Mouse (Mus musculus): ENCODE data around the gene Tbc1d19. TPM values are rescaled to one million over a fixed set of nuclear protein-coding genes. Genes with fewer than 3 reads are reported as not detected.

Tbc1d19 gene
- polyA plus RNA-seq, 2 experiments, result 36.1 to 49.0 TPM

GRCm38 (mm10) chr5:53901406-53901805 lies 92.0 kb downstream of the Tbc1d19 start:
- no peak overlapping the region for H3K4me2 ChIP-seq (replicated peaks; ENCODE audit: low read depth, low read length, severe bottlenecking)
- TF ChIP-seq POLR2A (IDR thresholded peaks at IDR 0.05; ENCODE audit: borderline replicate concordance, extremely low read depth, insufficient read depth, insufficient read length), result no peak
- 0 out of 2 replicates have a peak, but pooled peaks cover 3% of the 10 kb centered on the region for H3K4me1 ChIP-seq (ENCODE audit: control insufficient read depth, insufficient read depth, low read length)
- no peak overlapping the region for H3K4me3 ChIP-seq (replicated peaks; ENCODE audit: low read length)
- H3K27me3 ChIP-seq (ENCODE audit: control insufficient read depth, insufficient read depth, low read length), result no peaks in the 10 kb centered on the region
- no peak overlapping the region for H3K27ac ChIP-seq (replicated peaks; ENCODE audit: low read depth, low read length)
- WGBS, result 28% methylated on average over 9 of the region's 9 CpGs
- ATAC-seq (ENCODE audit: low FRiP score, low read depth) (peak; percentile 74), DNase-seq (ENCODE audit: low spot score) (peak; percentile 49)
- H3K9ac ChIP-seq (ENCODE audit: low read depth, low read length, severe bottlenecking), result no peak overlapping the region
- no peaks in the 10 kb centered on the region for H3K9me3 ChIP-seq (ENCODE audit: control insufficient read depth, low read length)
- H3K36me3 ChIP-seq (ENCODE audit: control insufficient read depth, insufficient read depth, low read length), result peaks cover 20% of the 10 kb centered on the region

DNA sequence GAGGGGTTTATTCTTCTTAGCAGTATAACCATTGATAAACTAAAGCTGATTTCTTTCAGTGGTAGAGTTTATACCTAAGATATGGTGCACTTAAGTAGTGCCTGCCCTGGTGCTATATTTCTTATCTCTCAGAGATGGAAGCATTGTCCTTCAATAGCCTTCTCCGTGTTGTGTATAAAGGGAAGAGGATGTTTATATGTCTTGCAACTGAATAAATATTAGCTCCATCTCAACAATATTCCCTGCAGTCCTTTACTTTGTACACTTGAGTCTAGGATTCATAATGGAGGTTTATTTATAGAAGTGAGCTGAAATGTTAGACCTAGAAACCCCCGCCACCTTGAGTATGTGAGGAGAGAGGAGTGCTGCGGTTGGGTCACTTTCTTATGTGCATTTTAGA lies 93.4 kb downstream of the Tbc1d19 start:
- Histone ChIP-seq H3K27ac (replicated peaks; ENCODE audit: low read depth, low read length) (no peak overlapping the region), H3K4me2 (replicated peaks; ENCODE audit: low read depth, low read length, severe bottlenecking) (no peak overlapping the region), H3K36me3 (ENCODE audit: control insufficient read depth, insufficient read depth, low read length) (peaks cover 20% of the 10 kb centered on the region), H3K9me3 (ENCODE audit: control insufficient read depth, low read length) (no peaks in the 10 kb centered on the region), H3K4me1 (ENCODE audit: control insufficient read depth, insufficient read depth, low read length) (0 out of 2 replicates have a peak, but pooled peaks cover 3% of the 10 kb centered on the region), H3K4me3 (replicated peaks; ENCODE audit: low read length) (no peak overlapping the region), H3K27me3 (ENCODE audit: control insufficient read depth, insufficient read depth, low read length) (no peaks in the 10 kb centered on the region), H3K9ac (ENCODE audit: low read depth, low read length, severe bottlenecking) (no peak overlapping the region)
- ATAC-seq (ENCODE audit: low FRiP score, low read depth), result no peak
- TF ChIP-seq POLR2A (IDR thresholded peaks at IDR 0.05; ENCODE audit: borderline replicate concordance, extremely low read depth, insufficient read depth, insufficient read length), result no peak
- no peak for DNase-seq (ENCODE audit: low spot score)
- WGBS, result 92% methylated on average over 3 of the region's 3 CpGs

GRCm38 (mm10) chr5:53909201-53909600 lies 99.8 kb downstream of the Tbc1d19 start:
- DNase-seq (ENCODE audit: low spot score) (no peak), ATAC-seq (ENCODE audit: low FRiP score, low read depth) (no peak)
- Histone ChIP-seq H3K27ac (replicated peaks; ENCODE audit: low read depth, low read length) (no peak overlapping the region), H3K4me2 (replicated peaks; ENCODE audit: low read depth, low read length, severe bottlenecking) (no peak overlapping the region), H3K4me1 (ENCODE audit: control insufficient read depth, insufficient read depth, low read length) (no peaks in the 10 kb centered on the region), H3K9me3 (ENCODE audit: control insufficient read depth, low read length) (peaks cover 3% of the 10 kb centered on the region; the same call in 1 of the 2 replicates), H3K27me3 (ENCODE audit: control insufficient read depth, insufficient read depth, low read length) (no peaks in the 10 kb centered on the region), H3K4me3 (replicated peaks; ENCODE audit: low read length) (no peak overlapping the region), H3K36me3 (ENCODE audit: control insufficient read depth, insufficient read depth, low read length) (no peaks in the 10 kb centered on the region; the same call in 1 of the 2 replicates), H3K9ac (ENCODE audit: low read depth, low read length, severe bottlenecking) (no peak overlapping the region)
- WGBS, result 95% methylated on average over 3 of the region's 3 CpGs
- no peak for TF ChIP-seq POLR2A (IDR thresholded peaks at IDR 0.05; ENCODE audit: borderline replicate concordance, extremely low read depth, insufficient read depth, insufficient read length)

- no peak for ATAC-seq (ENCODE audit: low FRiP score, low read depth)
- Histone ChIP-seq H3K27ac (replicated peaks; ENCODE audit: low read depth, low read length) (no peak overlapping the region), H3K4me3 (replicated peaks; ENCODE audit: low read length) (no peak overlapping the region), H3K4me1 (ENCODE audit: control insufficient read depth, insufficient read depth, low read length) (peaks cover 10% of the 10 kb centered on the region), H3K36me3 (ENCODE audit: control insufficient read depth, insufficient read depth, low read length) (no peaks in the 10 kb centered on the region), H3K9me3 (ENCODE audit: control insufficient read depth, low read length) (peaks cover 3% of the 10 kb centered on the region; the same call in 1 of the 2 replicates), H3K9ac (ENCODE audit: low read depth, low read length, severe bottlenecking) (no peak overlapping the region), H3K4me2 (replicated peaks; ENCODE audit: low read depth, low read length, severe bottlenecking) (no peak overlapping the region), H3K27me3 (ENCODE audit: control insufficient read depth, insufficient read depth, low read length) (no peaks in the 10 kb centered on the region)
- 92% methylated on average over 2 of the region's 2 CpGs for WGBS
- no peak for TF ChIP-seq POLR2A (IDR thresholded peaks at IDR 0.05; ENCODE audit: borderline replicate concordance, extremely low read depth, insufficient read depth, insufficient read length)
- no peak for DNase-seq (ENCODE audit: low spot score)
Observed at GRCm38 (mm10) chr5:53920416-53920815, 111.0 kb downstream of the Tbc1d19 start.

DNA sequence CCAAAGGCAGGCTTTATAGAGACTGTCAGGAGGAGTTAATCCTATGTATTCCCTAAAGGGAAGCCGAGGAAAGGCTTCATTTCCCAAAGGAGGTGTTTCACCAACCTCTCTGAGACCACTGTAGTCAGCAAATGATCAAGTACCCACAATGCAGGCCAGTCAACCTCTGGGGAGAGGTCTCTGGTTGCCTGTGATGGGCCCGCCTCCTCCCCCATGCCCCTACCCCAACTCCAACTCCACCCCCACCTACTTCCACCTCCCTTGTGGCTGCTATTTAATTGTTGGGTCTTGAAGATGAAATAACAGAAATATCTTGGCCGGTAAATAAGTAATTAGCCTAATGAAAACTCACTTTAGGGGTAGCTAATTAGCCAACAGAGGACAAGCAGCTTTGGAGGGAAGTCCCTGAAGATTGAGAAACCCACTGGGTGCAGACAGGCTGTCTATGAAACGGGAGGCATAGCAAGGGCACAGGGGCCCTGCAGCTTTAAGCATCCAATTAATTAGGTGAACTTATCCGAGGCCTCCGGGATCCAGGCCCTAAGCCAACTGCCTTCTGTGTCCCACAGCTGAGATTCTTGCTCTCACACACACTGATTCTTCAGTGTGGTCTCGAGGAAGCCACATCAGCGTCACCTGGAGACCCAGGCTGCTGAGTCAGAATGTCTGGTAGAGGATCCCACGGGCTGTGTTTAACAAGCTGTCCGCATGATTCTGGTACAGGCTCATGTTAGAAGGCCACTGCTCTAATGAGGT lies 112.9 kb downstream of the Tbc1d19 start:
- no peak overlapping the region for H3K9ac ChIP-seq (ENCODE audit: low read depth, low read length, severe bottlenecking)
- H3K4me2 ChIP-seq (replicated peaks; ENCODE audit: low read depth, low read length, severe bottlenecking), result no peak overlapping the region
- WGBS, result 37% methylated on average over 10 of the region's 10 CpGs
- peak; percentile 25 for DNase-seq (ENCODE audit: low spot score)
- no peak for TF ChIP-seq POLR2A (IDR thresholded peaks at IDR 0.05; ENCODE audit: borderline replicate concordance, extremely low read depth, insufficient read depth, insufficient read length)
- no peaks in the 10 kb centered on the region for H3K27me3 ChIP-seq (ENCODE audit: control insufficient read depth, insufficient read depth, low read length)
- ATAC-seq (ENCODE audit: low FRiP score, low read depth), result peak; percentile 56
- H3K4me3 ChIP-seq (replicated peaks; ENCODE audit: low read length), result no peak overlapping the region
- H3K9me3 ChIP-seq (ENCODE audit: control insufficient read depth, low read length), result peaks cover 3% of the 10 kb centered on the region; the same call in 1 of the 2 replicates
- no peaks in the 10 kb centered on the region for H3K36me3 ChIP-seq (ENCODE audit: control insufficient read depth, insufficient read depth, low read length)
- H3K4me1 ChIP-seq (ENCODE audit: control insufficient read depth, insufficient read depth, low read length), result peaks cover 10% of the 10 kb centered on the region
- no peak overlapping the region for H3K27ac ChIP-seq (replicated peaks; ENCODE audit: low read depth, low read length)
